Mouse (Mus musculus) frontal cortex, adult 2 months (tissue): ENCODE measurements around the gene Mycbpap. TPM values are rescaled to one million over a fixed set of nuclear protein-coding genes. Genes with fewer than 3 reads are reported as not detected.

ENCODE experiments used
- DNase-seq, 2 experiments: peaks; one replicate each; pipeline ENCODE4 v3.0.0; 2022; ENCODE audit warnings: low spot score in 1 of 2; ENCODE audit errors: extremely low spot score in 1 of 2
- polyA plus RNA-seq: library from polyadenylated mRNA; depleted of rRNA; stranded (reverse); fragments of >200 nt; gene quantifications from 2 replicates; pipeline ENCODE4 v1.2.3, GENCODE M21; 2012; rRNA removed

Mycbpap gene
- 1.9 and 2.0 TPM in 2 replicates for polyA plus RNA-seq

GRCm38 (mm10) chr11:94521219-94521843, at the start of gene Mycbpap:
Gene Mycbpap, minus strand, starts transcription at chr11:94521742.
- DNase-seq: peak in 1 of 2 experiments; percentile 60

GRCm38 (mm10) chr11:94570612-94571011, 49.1 kb upstream of the Mycbpap start:
- DNase-seq: no peak

DNA sequence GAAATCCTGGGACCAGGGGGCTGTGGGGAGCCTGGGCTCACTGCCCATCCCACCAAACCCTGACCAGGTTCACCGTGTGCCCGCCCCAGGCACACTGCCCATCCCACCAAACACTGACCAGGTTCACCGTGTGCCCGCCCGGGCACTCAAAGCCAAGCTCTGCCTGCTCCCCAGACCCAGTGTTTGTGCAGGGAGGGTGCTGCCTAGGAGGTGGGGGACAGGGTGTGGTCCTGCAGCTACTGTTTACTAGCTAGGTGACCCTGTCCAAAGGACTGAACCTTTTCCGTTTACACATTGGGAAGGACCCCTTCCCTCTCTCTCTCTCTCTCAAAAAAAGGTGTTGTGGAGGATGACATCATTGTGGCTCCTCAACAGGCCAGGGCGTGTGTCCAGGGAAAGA, 45.8 kb upstream of the Mycbpap start:
- no peak for DNase-seq

GRCm38 (mm10) chr11:94566534-94566933, 45.0 kb upstream of the Mycbpap start:
- DNase-seq: no peak

GRCm38 (mm10) chr11:94565151-94565479, 43.6 kb upstream of the Mycbpap start:
- no peak for DNase-seq

DNA sequence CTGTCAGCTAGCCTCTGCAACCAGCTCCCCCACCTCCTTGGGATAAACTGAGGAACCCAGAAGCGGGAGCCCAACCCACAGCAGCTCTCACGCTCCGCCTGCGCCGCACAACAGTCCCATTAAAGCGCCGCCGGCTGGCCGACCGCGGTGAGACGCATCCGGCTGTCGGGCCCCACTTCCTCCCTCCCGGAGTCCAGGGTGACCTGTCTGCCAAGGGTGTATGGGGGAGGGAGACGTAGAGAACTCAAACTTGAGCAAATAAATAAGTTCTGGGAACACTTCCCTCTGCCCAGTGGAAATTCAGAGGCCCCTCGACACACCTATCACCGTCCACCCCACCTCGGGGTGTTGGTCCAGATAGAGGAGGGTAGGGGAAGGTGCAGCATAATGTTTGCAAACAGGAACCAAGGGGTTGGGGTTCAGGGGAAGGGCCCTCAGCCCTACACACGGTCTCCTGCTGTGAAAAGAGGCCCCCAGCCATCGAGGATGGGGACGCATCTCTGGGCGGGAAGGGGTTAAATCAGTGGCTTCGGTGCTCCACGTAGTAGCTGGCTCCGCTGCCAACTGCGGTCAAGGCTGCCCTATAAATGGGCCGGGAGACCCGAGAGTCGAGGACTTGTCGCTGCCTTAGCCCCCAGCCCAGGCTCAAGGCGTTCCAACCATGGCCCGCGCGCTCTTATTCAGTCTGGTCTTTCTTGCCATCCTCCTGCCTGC, 43.1 kb upstream of the Mycbpap start, which contains the start of gene Chad:
TSS of gene Chad (plus strand) at position 611 of the 714 bp plus-strand sequence.
- no peak for DNase-seq

DNA sequence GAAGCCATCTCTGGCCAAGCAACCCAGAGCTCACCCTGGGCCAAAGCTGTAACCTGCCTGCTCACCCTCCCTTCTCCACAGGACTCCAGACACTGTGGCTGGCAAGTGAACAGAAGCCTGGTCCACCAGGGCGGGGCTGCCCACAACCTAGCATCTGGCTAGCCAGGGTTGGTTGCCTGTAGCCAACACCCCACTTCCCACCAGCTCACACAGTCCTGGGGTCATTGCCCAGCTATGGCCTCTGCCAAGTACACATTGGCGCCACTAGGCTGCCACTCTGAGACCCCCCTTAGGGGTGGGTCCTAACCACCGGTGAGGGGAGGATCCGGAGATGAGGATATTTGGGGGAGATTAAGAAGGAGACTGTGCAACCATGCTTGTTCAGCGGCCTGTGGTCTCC, 42.3 kb upstream of the Mycbpap start:
- no peak for DNase-seq

DNA sequence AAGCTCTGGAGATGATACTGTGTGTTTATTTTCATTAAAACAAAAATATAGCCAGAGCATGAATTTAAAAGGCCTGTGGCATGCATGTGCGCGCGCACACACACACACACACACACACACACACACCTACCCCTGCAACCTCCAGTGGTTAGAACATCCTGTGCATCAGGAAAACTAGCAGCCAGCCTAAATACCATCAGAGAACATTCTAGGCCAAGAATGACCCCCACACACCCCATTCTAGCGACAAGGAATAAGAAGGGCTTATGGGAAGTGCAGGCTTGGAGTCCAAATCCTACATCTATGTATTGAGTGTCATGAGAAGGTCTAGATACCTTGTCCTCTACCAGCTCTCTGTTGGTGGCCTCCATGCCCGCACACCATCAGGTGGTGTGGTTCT, 41.8 kb upstream of the Mycbpap start:
- DNase-seq: no peak

DNA sequence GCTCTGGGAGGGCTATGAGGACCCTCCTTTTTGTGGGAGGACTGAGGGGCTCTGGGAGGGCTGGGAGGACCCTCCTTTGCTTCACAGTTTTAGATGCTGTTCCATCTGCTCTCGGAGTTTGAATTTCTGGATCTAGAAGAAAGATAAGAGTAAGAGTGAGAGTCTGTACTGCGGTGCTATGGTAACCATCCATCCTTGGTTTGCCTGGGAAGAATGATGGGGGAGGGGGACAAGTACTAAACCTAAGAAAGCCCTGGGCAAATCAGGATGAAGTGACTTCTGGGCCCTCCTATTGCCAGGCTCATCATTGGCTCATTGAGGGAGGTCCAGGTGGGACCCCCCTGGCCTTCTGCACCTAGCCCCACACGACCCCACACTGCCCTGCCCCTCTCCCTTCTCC, 36.7 kb upstream of the Mycbpap start:
- DNase-seq: no peak

DNA sequence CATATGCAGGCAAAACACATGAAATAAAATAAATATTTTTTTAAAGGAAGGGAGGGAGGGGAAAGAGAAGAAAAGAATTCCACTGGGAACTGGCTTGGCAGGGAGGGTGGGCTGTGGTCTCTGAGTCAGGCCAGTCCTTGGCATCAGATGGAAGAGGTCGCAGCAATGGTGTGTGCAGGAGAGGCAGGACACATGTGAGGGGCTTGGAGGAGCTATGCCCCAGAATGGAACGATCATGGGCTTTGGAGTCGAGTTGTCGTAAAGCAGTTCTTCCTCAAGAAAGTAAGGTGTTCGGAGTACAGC, 28.9 kb upstream of the Mycbpap start:
- DNase-seq: no peak

DNA sequence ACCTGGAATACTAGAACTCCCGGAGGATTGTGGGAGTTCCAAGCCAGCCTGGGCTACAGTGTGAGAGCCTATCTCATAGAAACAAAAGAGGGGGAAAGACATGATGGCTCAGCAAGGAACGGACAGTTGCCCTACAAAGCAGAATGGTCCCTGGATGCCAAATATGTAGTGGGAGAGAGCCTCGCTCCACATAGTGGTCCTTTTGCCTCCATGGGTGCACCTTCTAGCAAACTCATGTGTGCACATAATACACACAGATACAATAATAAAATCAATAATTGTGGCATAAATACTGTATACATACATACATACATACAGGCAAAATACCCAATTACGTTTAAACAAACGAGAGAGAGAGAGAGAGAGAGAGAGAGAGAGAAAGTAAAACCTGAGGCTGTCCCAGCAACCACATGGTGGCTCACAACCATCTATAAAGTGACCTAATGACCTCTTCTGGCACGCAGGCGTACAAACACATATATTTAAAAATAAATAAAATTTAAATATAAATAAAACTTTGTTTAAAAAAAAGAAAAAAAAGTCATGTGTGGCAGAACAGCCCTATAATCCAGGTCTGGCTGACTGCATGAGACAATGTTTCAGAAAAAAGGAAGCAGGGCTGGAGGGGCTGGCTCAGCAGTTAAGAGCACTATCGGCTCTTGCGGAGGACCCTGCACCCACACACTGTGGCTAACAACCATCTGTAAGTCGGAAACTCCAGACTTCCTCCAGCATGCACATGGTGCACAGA, 28.3 kb upstream of the Mycbpap start:
- peak in 1 of 2 experiments; percentile 40 for DNase-seq

DNA sequence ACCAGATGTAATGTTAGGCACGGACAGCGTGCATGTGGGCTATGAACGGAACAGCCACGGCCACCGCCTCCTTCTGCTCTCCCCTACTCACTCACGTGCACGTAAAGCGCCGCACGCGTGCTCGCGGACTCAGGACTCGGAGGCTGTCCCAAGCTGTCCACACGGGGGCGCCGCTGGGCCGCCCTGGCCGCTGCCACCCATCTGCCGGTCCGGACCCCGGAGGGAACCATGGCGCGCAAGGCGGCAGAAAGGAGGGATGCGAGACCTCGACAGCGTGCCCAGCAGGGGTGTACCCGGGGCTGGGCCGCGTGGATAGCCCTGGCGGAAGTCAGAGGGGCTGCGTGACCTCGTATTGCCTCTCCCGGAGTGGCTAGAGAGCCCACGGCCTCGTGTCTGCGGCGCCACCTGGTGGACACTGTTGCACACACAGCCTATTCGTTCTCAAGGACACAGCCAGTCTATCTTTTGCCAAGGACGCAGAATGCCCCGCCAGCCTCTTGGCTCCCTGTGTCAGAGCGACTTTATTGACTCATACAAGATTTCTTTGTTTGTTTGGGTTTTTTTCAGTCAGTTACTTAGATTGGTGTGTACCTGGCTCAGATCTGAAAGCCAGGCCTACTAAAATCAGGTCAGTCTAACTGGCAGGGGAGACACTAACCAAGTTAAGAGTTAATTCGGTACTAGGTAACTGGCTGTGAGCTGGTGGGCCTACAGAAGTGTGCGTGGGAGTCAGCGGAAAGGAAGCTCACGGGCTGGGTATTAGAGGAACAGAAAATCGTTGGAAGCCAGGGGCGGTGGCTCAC, 27.5 kb upstream of the Mycbpap start, which contains the start of gene Rsad1:
TSS of gene Rsad1 (minus strand) at position 368 of the 803 bp plus-strand sequence.
- DNase-seq: peak; percentile 91 to 97

DNA sequence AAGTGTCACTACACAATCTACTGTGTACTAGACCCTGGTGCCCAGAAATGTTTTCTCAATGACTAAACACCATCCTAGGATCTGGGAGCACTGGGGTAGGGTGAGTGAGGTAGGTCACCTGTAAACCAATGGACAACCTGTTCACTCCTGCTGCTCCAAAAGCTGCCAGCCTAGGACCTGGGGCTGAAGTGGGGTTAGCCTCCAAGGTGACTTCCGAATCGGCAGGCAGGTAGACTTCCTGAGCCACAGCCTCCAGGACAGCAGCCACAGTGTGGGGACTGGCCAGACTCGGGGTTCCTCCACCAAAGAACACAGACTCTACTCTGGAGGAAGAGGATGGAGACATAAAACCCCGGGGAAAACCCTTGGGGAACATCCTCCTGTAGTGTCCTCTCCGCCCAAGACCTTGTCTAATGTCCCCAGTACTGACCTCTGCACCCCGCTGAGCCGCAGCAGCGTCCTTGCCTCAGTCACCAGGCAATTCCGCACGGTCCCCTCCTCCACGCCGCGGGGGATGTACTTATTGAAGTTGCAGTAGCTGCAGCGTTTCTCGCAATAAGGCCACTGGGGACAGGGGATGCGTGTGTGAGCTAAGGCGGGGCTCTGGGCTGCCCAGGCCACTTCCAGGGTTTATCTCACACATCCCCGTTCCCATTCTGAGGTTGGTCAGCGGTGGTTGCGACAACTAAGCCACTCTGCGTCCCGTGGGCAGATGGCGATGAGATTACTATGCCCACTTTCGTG, 26.7 kb upstream of the Mycbpap start:
- DNase-seq: peak in 1 of 2 experiments; percentile 66

DNA sequence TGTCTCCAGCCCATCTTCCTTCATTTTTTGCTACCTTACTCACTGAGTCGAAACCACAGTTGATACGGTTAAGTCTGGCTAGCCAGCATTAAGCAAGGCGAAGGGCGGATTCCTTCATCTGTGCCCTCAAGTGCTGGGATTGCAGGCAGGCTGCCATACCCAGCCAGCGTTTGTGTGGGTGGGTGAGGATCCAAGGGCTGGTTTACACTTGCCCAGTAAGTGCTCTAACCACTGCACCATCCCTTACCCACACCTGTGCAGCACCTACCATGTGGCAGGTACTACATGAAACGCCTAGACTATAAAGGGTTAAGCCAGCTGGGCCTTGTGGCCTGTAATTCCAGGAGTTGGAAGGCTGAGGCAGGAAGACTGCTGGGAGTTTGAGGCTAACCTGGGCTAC, 25.7 kb upstream of the Mycbpap start:
- no peak for DNase-seq

DNA sequence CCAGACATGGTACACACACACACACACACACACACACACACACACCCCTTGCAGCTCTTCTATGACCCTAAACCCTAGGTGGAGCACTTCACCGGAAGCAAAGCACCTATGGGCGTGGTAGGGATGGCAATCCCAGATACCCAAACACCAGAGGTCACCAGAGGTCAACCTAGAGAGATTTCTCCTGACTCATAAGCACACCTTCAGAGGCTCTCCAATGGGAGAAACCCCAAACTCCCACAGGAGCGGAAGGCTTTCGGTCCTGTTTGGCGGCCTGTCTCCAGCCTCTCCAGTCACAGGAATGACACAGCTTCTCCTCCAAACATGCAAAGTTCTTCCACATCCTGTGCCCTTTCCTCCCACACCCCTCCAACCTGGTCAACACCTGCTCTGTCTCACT, 24.8 kb upstream of the Mycbpap start:
- no peak for DNase-seq

DNA sequence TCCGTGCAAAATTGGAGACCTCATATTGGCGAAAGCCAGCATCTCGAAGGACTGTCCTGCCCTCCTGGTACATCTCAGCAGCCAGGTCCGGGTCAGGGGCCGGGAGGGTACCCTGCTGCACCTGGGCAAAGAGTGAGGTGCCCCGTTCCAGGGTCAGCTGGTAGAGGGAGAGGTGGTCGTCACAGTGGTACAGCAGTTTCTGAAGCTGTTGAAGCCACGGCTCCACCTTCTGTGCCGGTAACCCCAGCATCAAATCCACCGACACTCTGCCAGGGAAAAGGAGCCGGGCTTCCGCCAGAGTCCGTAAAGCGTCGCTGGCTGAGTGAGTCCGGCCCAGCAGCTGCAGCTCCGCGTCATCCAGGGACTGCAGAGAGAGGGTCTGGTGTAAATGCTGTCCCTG, 22.9 kb upstream of the Mycbpap start:
- DNase-seq: no peak

- peak; percentile 88 to 98 for DNase-seq
These were observed 22.4 kb upstream of the Mycbpap start for GRCm38 (mm10) chr11:94543932-94544331.

DNA sequence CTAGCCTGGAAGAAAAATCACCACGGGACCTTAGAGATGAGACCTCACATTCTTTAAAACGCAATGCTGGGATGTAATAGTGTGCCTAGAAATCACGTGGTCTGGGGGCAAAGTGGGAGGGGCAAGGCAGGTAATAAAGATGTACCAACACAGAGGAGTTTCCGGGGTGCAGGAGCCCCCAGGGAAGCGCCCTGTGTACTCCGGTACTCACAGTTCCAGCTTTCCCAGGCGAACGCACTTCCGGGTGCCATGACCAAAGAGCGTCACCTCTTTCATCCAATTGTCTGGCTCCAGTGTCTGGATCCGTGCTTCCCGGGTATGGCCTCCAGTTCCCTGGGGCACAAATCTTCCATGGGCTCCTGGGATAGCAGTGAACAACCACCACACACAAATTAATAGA, 21.8 kb upstream of the Mycbpap start:
- DNase-seq: no peak

GRCm38 (mm10) chr11:94542400-94542799, 20.9 kb upstream of the Mycbpap start:
- DNase-seq: no peak

DNA sequence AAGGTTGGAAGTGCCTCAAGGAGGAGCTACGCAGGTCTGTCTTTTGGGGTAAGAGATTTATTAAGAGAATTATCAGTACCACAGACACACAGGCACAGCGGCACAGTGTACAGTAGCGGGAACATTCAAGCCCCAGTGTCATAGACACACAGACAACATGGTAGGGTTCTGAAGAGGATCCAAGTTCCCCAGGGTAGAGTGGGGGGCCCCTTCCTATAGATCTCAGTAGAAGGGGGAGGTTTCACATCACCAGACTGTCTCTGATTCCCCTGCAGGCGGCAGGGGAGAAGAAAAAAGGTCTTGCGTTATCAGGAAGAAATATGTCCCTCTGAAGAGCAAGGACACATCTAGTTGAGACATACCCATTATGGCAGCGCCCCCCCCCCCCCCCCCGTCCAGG, 18.2 kb upstream of the Mycbpap start:
- no peak for DNase-seq
